Mouse (Mus musculus): Measurements from ENCODE around the gene Vmn1r191. TPM values are rescaled to one million over a fixed set of nuclear protein-coding genes. Genes with fewer than 3 reads are reported as not detected.
"Not testable (repeated sequence)": the region's sequence is repeated elsewhere in the genome, so short reads cannot be mapped to it uniquely, and the experiment has no call there.

Gene Vmn1r191
- not detected in 2 replicates for polyA plus RNA-seq (2015; fragmentation: Nextera tagmentation; extraction: Ambion mirVana)

DNA sequence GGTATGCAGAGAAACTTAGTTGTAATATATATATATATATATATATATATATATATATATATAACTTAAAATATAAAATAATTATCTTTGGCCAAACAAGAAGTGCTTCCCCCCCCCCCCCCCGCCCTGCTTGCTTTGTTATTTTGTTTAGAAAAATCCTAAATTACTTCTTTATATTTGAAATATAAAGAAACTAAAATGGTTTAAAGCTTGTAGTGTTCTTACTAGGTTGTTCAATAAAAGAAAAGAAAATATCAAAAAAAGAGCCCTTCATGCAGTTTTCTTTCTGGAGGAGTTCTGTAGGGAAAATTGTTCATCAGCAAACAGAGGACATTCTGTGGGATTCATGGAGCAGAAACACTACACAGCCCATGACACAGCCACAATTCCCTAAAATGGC is at the start of gene Vmn1r191:
TSS of gene Vmn1r191 (minus strand) at position 101 of the 400 bp plus-strand sequence.
- DNase-seq (no peak), ATAC-seq (ENCODE audit: low read depth) (no peak)
- Histone ChIP-seq H3K27ac (no peak within 1 kb of the TSS), H3K9me3 (replicated peaks) (no peaks in the 10 kb centered on the region), H3K4me2 (no peak within 1 kb of the TSS), H3K27me3 (no peaks in the 10 kb centered on the region), H3K4me3 (replicated peaks) (no peak within 1 kb of the TSS), H3K36me3 (no peaks in the 10 kb centered on the region), H3K4me1 (replicated peaks) (no peaks in the 10 kb centered on the region), H3K9ac (no peak within 1 kb of the TSS)
- WGBS (ENCODE audit: insufficient replicate concordance): 80% methylated on average over 1 of the region's 1 CpGs

DNA sequence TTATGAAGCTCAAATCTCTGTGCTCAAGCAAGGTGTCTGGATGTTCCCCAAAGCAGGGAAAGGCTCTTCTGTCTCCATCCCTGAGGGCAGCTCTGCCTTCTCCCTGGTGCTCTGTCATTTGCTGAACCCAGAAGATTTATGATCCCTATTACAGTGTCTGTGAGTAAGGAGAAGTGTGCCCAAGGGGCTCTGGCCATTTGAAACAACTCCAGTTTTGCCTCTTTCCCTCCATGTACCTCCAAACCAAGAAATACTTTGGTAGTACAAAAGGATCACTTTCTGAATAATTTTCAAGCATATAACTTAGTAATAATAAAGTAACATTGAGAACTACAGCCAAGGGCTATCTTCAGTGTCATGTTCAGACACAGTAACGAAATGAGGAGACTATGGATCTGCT is 39.3 kb upstream of the Vmn1r191 start, which contains the start of gene Vmn1r193:
TSS of gene Vmn1r193 (minus strand) at position 101 of the 400 bp plus-strand sequence.
- ATAC-seq (ENCODE audit: low read depth); DNase-seq: not testable (repeated sequence)

DNA sequence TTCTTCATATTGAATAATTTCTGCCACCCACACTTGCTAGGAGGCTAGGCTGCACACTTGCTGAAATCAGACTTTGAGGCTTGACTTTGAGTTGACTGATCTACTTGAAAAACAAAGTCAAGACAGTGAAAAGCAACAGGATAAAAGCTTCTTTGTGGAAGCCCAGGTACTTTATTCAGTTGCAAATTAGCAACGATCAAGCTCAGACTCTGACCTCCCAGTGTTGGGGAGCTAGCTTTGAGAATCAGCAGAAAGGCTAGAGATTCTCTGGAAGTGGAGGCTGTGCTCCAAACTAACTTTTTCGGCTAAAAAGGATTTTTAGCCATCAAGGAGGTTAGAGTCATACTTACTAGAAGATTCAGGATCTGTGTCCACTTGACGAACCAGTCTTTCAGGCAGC is 9.0 kb upstream of the Vmn1r191 start:
- H3K36me3 ChIP-seq; H3K4me1 ChIP-seq (replicated peaks): not testable (repeated sequence)

More for the DNA sequence above, 39.3 kb upstream of the Vmn1r191 start, which contains the start of gene Vmn1r193:
- not testable (repeated sequence) for H3K27me3 ChIP-seq; H3K4me2 ChIP-seq; H3K4me3 ChIP-seq (replicated peaks); H3K9ac ChIP-seq; H3K36me3 ChIP-seq; H3K9me3 ChIP-seq (replicated peaks); H3K4me1 ChIP-seq (replicated peaks); H3K27ac ChIP-seq
- WGBS (ENCODE audit: insufficient replicate concordance): 40% methylated on average over 1 of the region's 1 CpGs

DNA sequence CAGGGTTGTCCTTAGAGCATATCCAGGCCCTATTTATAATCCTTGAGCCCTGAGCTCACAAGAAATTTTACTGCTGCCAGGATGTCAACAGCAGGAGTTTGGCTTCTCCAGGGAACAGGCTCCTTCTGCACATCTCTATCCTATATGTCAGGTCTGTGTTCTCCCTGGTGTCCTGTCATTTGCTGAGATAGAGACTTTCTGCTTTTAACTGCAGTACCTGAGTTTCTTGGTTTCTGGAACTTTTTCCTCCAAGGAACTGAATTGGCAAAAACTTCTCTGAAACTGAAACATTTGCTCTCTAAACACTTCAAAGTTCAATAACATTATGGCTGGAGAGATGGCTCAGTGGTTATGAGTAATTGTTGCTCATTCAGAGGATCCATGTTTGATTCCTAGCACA is 7.3 kb upstream of the Vmn1r191 start, which contains the start of gene Vmn1r192:
TSS of gene Vmn1r192 (minus strand) at position 101 of the 400 bp plus-strand sequence.
- H3K36me3 ChIP-seq: no peaks in the 10 kb centered on the region
- no peak within 1 kb of the TSS for H3K4me2 ChIP-seq
- no peak within 1 kb of the TSS for H3K9ac ChIP-seq
- DNase-seq (no peak), ATAC-seq (ENCODE audit: low read depth) (no peak)
- no peaks in the 10 kb centered on the region for H3K9me3 ChIP-seq (replicated peaks)
- H3K27ac ChIP-seq: no peak within 1 kb of the TSS
- H3K4me3 ChIP-seq (replicated peaks): no peak within 1 kb of the TSS
- no peaks in the 10 kb centered on the region for H3K4me1 ChIP-seq (replicated peaks)
- H3K27me3 ChIP-seq: no peaks in the 10 kb centered on the region

More for the DNA sequence above, 9.0 kb upstream of the Vmn1r191 start:
- WGBS (ENCODE audit: insufficient replicate concordance): 59% methylated on average over 3 of the region's 3 CpGs
- not testable (repeated sequence) for H3K4me2 ChIP-seq; H3K27me3 ChIP-seq; H3K4me3 ChIP-seq (replicated peaks); ATAC-seq (ENCODE audit: low read depth); H3K27ac ChIP-seq; H3K9me3 ChIP-seq (replicated peaks); DNase-seq; H3K9ac ChIP-seq

DNA sequence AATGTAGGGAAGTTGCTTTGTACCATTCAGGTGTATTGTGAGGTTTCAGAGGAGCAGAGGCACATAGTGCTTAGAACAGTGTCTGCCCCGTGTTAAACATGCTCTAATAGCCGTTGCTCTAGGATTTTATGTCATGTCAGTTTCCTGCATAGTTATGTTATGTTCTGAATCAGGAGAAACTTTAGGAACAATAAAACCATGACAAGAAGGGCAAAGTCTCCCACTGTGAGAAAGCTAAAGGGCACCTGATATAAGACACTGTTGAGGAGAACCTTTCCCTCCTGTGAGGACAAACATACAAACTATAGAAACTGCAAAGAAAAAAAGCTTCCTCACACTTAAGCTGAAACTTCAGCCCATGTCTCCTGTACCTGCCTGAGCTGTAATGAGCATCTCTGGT is 6.6 kb upstream of the Vmn1r191 start:
- Histone ChIP-seq H3K4me3 (replicated peaks) (no peak overlapping the region), H3K4me2 (no peak overlapping the region), H3K27ac (no peak overlapping the region), H3K9me3 (replicated peaks) (no peaks in the 10 kb centered on the region), H3K9ac (no peak overlapping the region), H3K27me3 (no peaks in the 10 kb centered on the region), H3K36me3 (no peaks in the 10 kb centered on the region), H3K4me1 (replicated peaks) (no peaks in the 10 kb centered on the region)
- DNase-seq (no peak), ATAC-seq (ENCODE audit: low read depth) (no peak)
- 71% methylated on average over 2 of the region's 2 CpGs for WGBS (ENCODE audit: insufficient replicate concordance)

DNA sequence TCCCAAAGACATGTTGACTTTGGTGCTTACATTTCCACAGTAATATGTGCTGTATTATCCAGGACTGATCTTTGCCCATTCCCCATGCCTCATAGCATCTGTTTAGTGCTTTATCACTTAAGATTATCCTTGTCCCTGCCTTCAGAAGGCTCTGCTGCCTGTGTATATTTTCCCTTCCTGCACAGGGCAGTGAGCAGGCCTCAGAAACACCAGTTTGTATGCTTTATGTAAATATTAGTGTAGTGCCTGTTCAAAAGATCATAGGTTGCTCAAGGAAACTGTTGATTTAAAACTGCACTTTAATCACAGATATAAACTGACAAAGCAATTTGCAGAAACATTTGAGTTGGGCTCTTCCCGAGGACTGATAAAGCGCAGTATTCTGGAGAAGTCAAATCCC is 5.5 kb upstream of the Vmn1r191 start:
- Histone ChIP-seq H3K9me3 (replicated peaks) (no peaks in the 10 kb centered on the region), H3K4me2 (no peak overlapping the region), H3K27ac (no peak overlapping the region), H3K4me3 (replicated peaks) (no peak overlapping the region), H3K4me1 (replicated peaks) (no peaks in the 10 kb centered on the region), H3K36me3 (no peaks in the 10 kb centered on the region), H3K9ac (no peak overlapping the region), H3K27me3 (no peaks in the 10 kb centered on the region)
- ATAC-seq (ENCODE audit: low read depth) (no peak), DNase-seq (no peak)
- WGBS (ENCODE audit: insufficient replicate concordance): 66% methylated on average over 2 of the region's 2 CpGs

DNA sequence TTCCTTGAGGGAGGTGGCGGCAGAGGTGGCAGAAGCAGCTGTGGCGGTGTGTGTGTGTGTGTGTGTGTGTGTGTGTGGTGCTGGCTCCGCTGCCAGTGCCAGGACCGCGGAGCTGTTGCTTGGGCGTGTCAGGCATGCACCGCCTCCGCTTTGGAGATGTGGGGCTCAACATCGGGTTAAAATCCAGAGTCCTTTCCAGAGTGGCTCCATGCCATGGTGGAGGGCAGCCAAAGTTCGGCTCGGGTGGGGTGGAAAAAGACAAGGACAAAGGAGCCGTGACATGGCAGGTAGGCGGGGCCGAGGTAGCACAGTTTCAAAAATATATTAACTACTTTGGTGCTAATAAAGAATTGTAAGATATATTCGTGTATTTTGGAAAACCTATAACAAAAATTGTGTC is 15.4 kb downstream of the Vmn1r191 start:
- H3K4me2 ChIP-seq: no peak overlapping the region
- H3K9ac ChIP-seq: no peak overlapping the region
- no peaks in the 10 kb centered on the region for H3K36me3 ChIP-seq
- no peak overlapping the region for H3K27ac ChIP-seq
- 0 out of 2 replicates have a peak, but pooled peaks cover 7% of the 10 kb centered on the region for H3K9me3 ChIP-seq (replicated peaks)
- no peaks in the 10 kb centered on the region for H3K4me1 ChIP-seq (replicated peaks)
- DNase-seq (no peak), ATAC-seq (ENCODE audit: low read depth) (no peak)
- H3K4me3 ChIP-seq (replicated peaks): no peak overlapping the region
- WGBS (ENCODE audit: insufficient replicate concordance): 83% methylated on average over 15 of the region's 15 CpGs
- H3K27me3 ChIP-seq: no peaks in the 10 kb centered on the region

DNA sequence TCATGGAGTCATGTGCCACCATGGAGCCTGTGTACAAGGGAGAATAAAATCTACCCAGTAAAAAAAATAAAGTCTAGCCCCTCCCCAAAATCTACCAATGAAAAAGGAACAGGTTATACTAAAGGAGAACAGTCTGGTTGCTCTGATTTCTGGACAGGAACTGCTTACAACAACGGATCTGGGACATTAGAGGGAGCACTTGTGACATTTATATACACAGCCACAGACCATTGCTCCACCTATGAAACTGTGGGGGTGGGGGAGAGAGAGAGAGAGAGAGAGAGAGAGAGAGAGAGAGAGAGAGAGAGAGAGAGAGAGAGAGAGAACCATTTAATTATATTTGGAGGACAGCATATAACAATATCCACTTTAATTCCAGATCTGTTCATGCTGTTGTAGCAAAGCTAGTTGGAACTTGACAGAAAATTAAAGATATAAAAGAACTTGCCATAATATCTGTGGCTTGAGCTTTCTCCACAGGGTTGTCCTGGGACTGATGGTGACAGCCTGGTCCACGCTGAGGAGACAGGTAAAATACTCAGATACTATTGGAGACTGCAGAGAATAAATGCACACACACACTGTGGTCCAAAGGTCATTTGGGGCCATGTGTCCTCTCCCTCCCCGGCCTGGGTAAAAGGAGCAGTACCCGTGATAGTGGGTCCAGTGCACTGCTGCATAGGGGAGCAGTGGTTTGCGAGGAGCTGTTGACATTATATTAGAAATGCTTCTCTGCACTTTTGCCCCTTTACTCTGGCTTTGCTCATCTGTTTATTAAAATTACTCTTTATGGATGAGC is 47.1 kb downstream of the Vmn1r191 start:
- H3K36me3 ChIP-seq; ATAC-seq (ENCODE audit: low read depth); H3K27ac ChIP-seq; H3K9ac ChIP-seq; H3K27me3 ChIP-seq; DNase-seq; H3K4me1 ChIP-seq (replicated peaks); H3K9me3 ChIP-seq (replicated peaks); H3K4me2 ChIP-seq; H3K4me3 ChIP-seq (replicated peaks): not testable (repeated sequence)
- WGBS (ENCODE audit: insufficient replicate concordance): 52% methylated on average over 5 of the region's 5 CpGs

Small RNA genes lying within 50 kb of the gene (microRNA-seq; reads per million reads assigned to microRNA genes)
- gene Gm23282 (not detected), gene Gm25084 (not detected)

Other genes with a start within 250 kb of the Vmn1r191 start
- gene Zfp184, start 238.9 kb downstream of the Vmn1r191 start, polyA plus RNA-seq (2015; fragmentation: Nextera tagmentation; extraction: Ambion mirVana): 0.89 and 1.0 TPM in 2 replicates
- not detected in 2 replicates for gene Pom121l2, start 202.8 kb downstream of the Vmn1r191 start, polyA plus RNA-seq (2015; fragmentation: Nextera tagmentation; extraction: Ambion mirVana)
- gene Prss16, start 174.2 kb downstream of the Vmn1r191 start, polyA plus RNA-seq (2015; fragmentation: Nextera tagmentation; extraction: Ambion mirVana): 0.25 and 0.39 TPM in 2 replicates
- gene Hist1h2ah, start 148.4 kb downstream of the Vmn1r191 start, polyA plus RNA-seq (2015; fragmentation: Nextera tagmentation; extraction: Ambion mirVana): 3.6 and 18.3 TPM in 2 replicates
- 3.5 and 3.7 TPM in 2 replicates for gene Hist1h2bk, start 148.1 kb downstream of the Vmn1r191 start, polyA plus RNA-seq (2015; fragmentation: Nextera tagmentation; extraction: Ambion mirVana)
- 38.8 and 52.6 TPM in 2 replicates for gene Hist1h4i, start 142.6 kb downstream of the Vmn1r191 start, polyA plus RNA-seq (2015; fragmentation: Nextera tagmentation; extraction: Ambion mirVana)
- gene Hist1h2ag, start 141.0 kb downstream of the Vmn1r191 start, polyA plus RNA-seq (2015; fragmentation: Nextera tagmentation; extraction: Ambion mirVana): 17.9 and 18.6 TPM in 2 replicates
- gene Hist1h2bj, start 140.8 kb downstream of the Vmn1r191 start, polyA plus RNA-seq (2015; fragmentation: Nextera tagmentation; extraction: Ambion mirVana): 11.6 and 16.7 TPM in 2 replicates
- gene Vmn1r188, start 99.5 kb downstream of the Vmn1r191 start, polyA plus RNA-seq (2015; fragmentation: Nextera tagmentation; extraction: Ambion mirVana): not detected in 2 replicates
- gene Vmn1r189, start 78.1 kb downstream of the Vmn1r191 start, polyA plus RNA-seq (2015; fragmentation: Nextera tagmentation; extraction: Ambion mirVana): not detected in 2 replicates
- not detected in 2 replicates for gene Vmn1r192, start 7.2 kb upstream of the Vmn1r191 start, polyA plus RNA-seq (2015; fragmentation: Nextera tagmentation; extraction: Ambion mirVana)
- not detected in 2 replicates for gene Vmn1r193, start 39.2 kb upstream of the Vmn1r191 start, polyA plus RNA-seq (2015; fragmentation: Nextera tagmentation; extraction: Ambion mirVana)
- gene Vmn1r194, start 60.2 kb upstream of the Vmn1r191 start, polyA plus RNA-seq (2015; fragmentation: Nextera tagmentation; extraction: Ambion mirVana): not detected in 2 replicates
- gene Vmn1r195, start 86.6 kb upstream of the Vmn1r191 start, polyA plus RNA-seq (2015; fragmentation: Nextera tagmentation; extraction: Ambion mirVana): not detected in 2 replicates
- not detected in 2 replicates for gene Vmn1r196, start 106.0 kb upstream of the Vmn1r191 start, polyA plus RNA-seq (2015; fragmentation: Nextera tagmentation; extraction: Ambion mirVana)
- gene Vmn1r197, start 140.6 kb upstream of the Vmn1r191 start, polyA plus RNA-seq (2015; fragmentation: Nextera tagmentation; extraction: Ambion mirVana): not detected in 2 replicates
- not detected in 2 replicates for gene Vmn1r198, start 166.4 kb upstream of the Vmn1r191 start, polyA plus RNA-seq (2015; fragmentation: Nextera tagmentation; extraction: Ambion mirVana)
- not detected in 2 replicates for gene Vmn1r199, start 195.8 kb upstream of the Vmn1r191 start, polyA plus RNA-seq (2015; fragmentation: Nextera tagmentation; extraction: Ambion mirVana)
- gene Vmn1r200, start 206.4 kb upstream of the Vmn1r191 start, polyA plus RNA-seq (2015; fragmentation: Nextera tagmentation; extraction: Ambion mirVana): not detected in 2 replicates